24 mouse cellular contexts compared by ENCODE assay signal in the genomic region with DNA sequence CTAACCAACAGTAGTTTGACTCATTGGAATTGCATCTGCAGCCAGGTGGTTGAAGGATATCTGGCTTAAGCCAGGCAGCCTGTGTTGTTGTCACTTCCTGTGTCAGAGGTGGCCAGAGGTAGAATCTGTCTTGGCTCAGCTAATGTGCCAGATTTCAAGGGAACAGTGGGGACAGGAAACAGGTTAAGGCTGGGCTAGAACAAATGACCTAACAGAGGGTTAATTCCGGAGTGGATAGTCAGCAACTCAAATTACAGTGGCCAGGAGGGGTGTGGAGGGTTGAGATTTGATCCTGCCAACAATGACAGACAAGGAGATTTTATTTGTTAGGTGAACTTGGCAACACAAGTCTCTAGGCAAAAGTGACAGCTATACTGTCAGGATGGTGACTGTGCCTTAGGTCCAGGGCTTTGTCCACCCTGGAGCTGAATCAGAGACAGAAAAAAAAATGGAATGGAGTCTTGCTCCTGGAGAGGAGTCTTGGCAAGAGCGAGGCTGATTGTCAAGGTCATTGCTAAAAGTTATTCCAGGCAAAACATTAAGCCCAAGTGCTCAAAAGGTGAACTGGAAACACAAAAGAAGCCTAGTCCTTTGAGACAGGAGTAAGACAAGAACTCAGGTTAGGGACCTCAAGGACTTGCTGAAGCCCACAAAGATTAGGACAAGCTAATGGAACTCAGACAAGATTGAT. TPM values are rescaled to one million over a fixed set of nuclear protein-coding genes. Genes with fewer than 3 reads are reported as not detected.
DNase-seq lines count a peak whose midpoint lies in the region; ATAC-seq lines count a peak whose summit lies in the region.
"Had no signal": no experiment of that assay in that cellular context is flagged by ENCODE, and none has a peak within 500 bp of the region (broad histone marks: within the 10 kb centered on the region; RNA-seq: fewer than 3 reads in every experiment).

No protein-coding gene starts in this region.

- H3K27ac ChIP-seq in kidney, embryonic 15.5 days = no peak overlapping the region
- H3K27ac ChIP-seq: embryonic facial prominence, embryonic 15.5 days; forebrain, embryonic 10.5 days; gastrocnemius, adult 2 months; heart, embryonic 10.5 days; hindbrain, embryonic 10.5 days; hindbrain, embryonic 14.5 days had no signal

- peaks cover 24% of the 10 kb centered on the region for H3K27me3 ChIP-seq in kidney, embryonic 15.5 days

- no peak overlapping the region for H3K4me2 ChIP-seq in kidney, embryonic 15.5 days
- H3K4me2 ChIP-seq: embryonic facial prominence, embryonic 15.5 days; hindbrain, embryonic 14.5 days had no signal

- WGBS in kidney, embryonic 15.5 days = 64% methylated on average over 2 of the region's 2 CpGs

- intact Hi-C loops in heart, postnatal 25 days (cut with DNase I) = no loop called here

- H3K4me3 ChIP-seq in kidney, embryonic 15.5 days (replicated peaks) = no peak overlapping the region
- H3K4me3 ChIP-seq: embryonic facial prominence, embryonic 15.5 days; erythroblast, embryonic 14.5 days; forebrain, embryonic 10.5 days; gastrocnemius, adult 2 months; heart, embryonic 10.5 days; hindbrain, embryonic 10.5 days had no signal

- H3K36me3 ChIP-seq in kidney, embryonic 15.5 days = no peaks in the 10 kb centered on the region
- H3K36me3 ChIP-seq: embryonic facial prominence, embryonic 15.5 days; forebrain, embryonic 10.5 days; G1E; heart, embryonic 10.5 days; hindbrain, embryonic 10.5 days had no signal

- ATAC-seq in kidney, embryonic 15.5 days (replicated peaks; ENCODE audit: low FRiP score) = no peak
- ATAC-seq: CD4-positive, CD25-positive, alpha-beta regulatory T cell, adult 4 months; forebrain, embryonic 14.5 days had no signal

- H3K4me1 ChIP-seq in kidney, embryonic 15.5 days = peaks cover 5% of the 10 kb centered on the region; the same call in 1 of the 2 replicates

- H3K9ac ChIP-seq in kidney, embryonic 15.5 days = no peak overlapping the region
- H3K9ac ChIP-seq: embryonic facial prominence, embryonic 15.5 days; hindbrain, embryonic 14.5 days had no signal

- DNase-seq in adrenal gland, adult (ENCODE audit: inconsistent age in 2 of 2, low spot score in 1 of 2) = peak; percentile 6 to 32
- no peak for DNase-seq in adrenal gland, postnatal 25 days
- DNase-seq in heart, adult 11 months = peak; percentile 90
- no peak for DNase-seq in heart, postnatal 25 days (ENCODE audit: low spot score)
- DNase-seq in kidney, adult 8-10 months = peak; percentile 12 to 25
- DNase-seq in adrenal gland, postnatal 36 days = peak; percentile 10 to 11
- DNase-seq: B cell, adult 2 months; cerebellum, adult 11 months; cerebellum, adult 8-10 months; cerebellum, postnatal 14 days; embryo, embryonic 11 days; gastrocnemius, adult 2 months; gastrocnemius, postnatal 25 days had no signal

- H3K9me3 ChIP-seq in kidney, embryonic 15.5 days (replicated peaks) = no peaks in the 10 kb centered on the region
- H3K9me3 ChIP-seq: embryonic facial prominence, embryonic 15.5 days; forebrain, embryonic 10.5 days; G1E; heart, embryonic 10.5 days; hindbrain, embryonic 10.5 days had no signal

RNA-seq across cellular contexts. Expression of gene Chrm3, which starts 5.6 kb away (rescaled TPM):
- 5.7 and 6.7 TPM in 2 replicates for total RNA-seq in adrenal gland, postnatal 25 days (2021)
- 1 to 10 TPM in 1 of 2 experiments, under 1 TPM in 1; 0.84 to 1.5 TPM for total RNA-seq in heart, postnatal 25 days (2021)
- polyA plus RNA-seq in kidney, embryonic 15.5 days (2015; fragmentation: Nextera tagmentation; extraction: Ambion mirVana) = 0.89 and 1.6 TPM in 2 replicates
- total RNA-seq in adrenal gland, postnatal 36 days (2021) = 1 to 10 TPM; 1.9 to 2.5 TPM
- total RNA-seq: common myeloid progenitor, adult 5-6 weeks had no signal
- polyA plus RNA-seq: erythroblast, embryonic 14.5 days; forebrain, embryonic 10.5 days; G1E had no signal

Comparison
In these comparisons a context has a peak if more than half of its experiments do, and no peak if none do; other contexts are left out.
1. DNase-seq: peak in adrenal gland, adult (2 of 2), heart, adult 11 months (single experiment), kidney, adult 8-10 months (2 of 2) and adrenal gland, postnatal 36 days (2 of 2); none in adrenal gland, postnatal 25 days (single experiment) and heart, postnatal 25 days (single experiment).